In the genomic region with DNA sequence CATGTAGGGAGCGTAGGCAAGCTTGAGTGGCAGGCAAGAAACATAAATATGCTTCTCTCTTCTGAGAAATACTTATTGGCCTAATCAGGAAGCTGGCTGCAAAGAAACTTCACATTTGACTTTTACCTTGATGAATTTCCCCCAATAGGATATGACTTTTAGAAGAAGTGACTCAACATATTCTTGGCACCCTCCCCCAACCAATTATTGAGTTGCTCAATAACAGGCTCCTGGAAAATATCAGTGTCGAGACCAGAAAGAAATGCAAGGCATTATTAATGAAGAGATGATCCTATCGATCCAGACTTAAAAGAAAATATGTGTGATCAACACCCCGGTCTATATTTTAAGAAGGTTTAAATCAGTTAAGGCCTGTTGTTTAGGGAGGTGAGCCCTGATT, we compare ENCODE assay signal across 18 mouse cellular contexts.
"Had no signal": no experiment of that assay in that cellular context is flagged by ENCODE, and none has a peak within 500 bp of the region (broad histone marks: within the 10 kb centered on the region; RNA-seq: fewer than 3 reads in every experiment).

No protein-coding gene starts in this region.

- H3K36me3 ChIP-seq: midbrain, embryonic 10.5 days; midbrain, embryonic 12.5 days; midbrain, embryonic 15.5 days; neural tube, embryonic 13.5 days; neural tube, embryonic 15.5 days; stomach, embryonic 15.5 days had no signal

- H3K4me1 ChIP-seq: midbrain, embryonic 10.5 days; midbrain, embryonic 12.5 days; midbrain, embryonic 15.5 days; neural tube, embryonic 13.5 days; neural tube, embryonic 15.5 days; stomach, embryonic 15.5 days had no signal

- H3K9ac ChIP-seq: liver, embryonic 14.5 days; lung, embryonic 14.5 days; midbrain, embryonic 12.5 days; midbrain, embryonic 15.5 days; neural tube, embryonic 13.5 days; neural tube, embryonic 15.5 days; stomach, embryonic 15.5 days had no signal

- H3K4me2 ChIP-seq: lung, embryonic 14.5 days; midbrain, embryonic 12.5 days; midbrain, embryonic 15.5 days; neural tube, embryonic 13.5 days; neural tube, embryonic 15.5 days; stomach, embryonic 15.5 days had no signal

- DNase-seq: lung, adult 18-20 months; lung, embryonic 14.5 days; lung, postnatal 10 days; lung, postnatal 4 days; retina, postnatal 1 day; right cerebral cortex, adult 18-20 months; right cerebral cortex, postnatal 14 days; thymus, adult 2 months; thymus, postnatal 25 days; thymus, postnatal 4 days had no signal

- H3K27ac ChIP-seq: liver, embryonic 14.5 days; midbrain, embryonic 10.5 days; midbrain, embryonic 12.5 days; midbrain, embryonic 15.5 days; neural tube, embryonic 13.5 days; neural tube, embryonic 15.5 days; stomach, embryonic 15.5 days; stomach, postnatal 0 days had no signal

- H3K27me3 ChIP-seq: midbrain, embryonic 12.5 days; midbrain, embryonic 15.5 days; neural tube, embryonic 13.5 days; neural tube, embryonic 15.5 days; stomach, embryonic 15.5 days had no signal

- ATAC-seq: midbrain, embryonic 15.5 days had no signal

- H3K4me3 ChIP-seq: midbrain, embryonic 10.5 days; midbrain, embryonic 12.5 days; midbrain, embryonic 15.5 days; neural tube, embryonic 13.5 days; neural tube, embryonic 15.5 days; stomach, embryonic 15.5 days had no signal

- H3K9me3 ChIP-seq: midbrain, embryonic 10.5 days; midbrain, embryonic 12.5 days; midbrain, embryonic 15.5 days; neural tube, embryonic 13.5 days; neural tube, embryonic 15.5 days; stomach, embryonic 15.5 days had no signal
